Mouse (Mus musculus): ENCODE results near the gene Flt4.

DNA sequence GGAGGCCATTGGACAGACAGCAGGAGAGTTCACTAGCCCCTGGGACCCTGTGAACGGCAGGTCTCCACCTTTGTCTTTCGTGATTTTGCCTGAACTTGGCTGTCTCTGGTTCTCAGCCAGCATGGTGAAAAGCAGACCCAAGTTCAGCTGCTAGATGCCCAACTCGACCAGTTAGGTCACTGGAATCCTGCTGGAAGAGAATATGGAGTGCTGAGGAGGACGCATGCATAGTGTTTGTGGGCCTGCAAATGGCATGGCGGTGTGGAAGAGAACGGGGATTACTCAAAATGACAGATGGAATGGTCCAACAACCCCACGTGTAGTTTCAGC, 50.4 kb downstream of the Flt4 start:
- TF ChIP-seq POLR2A (IDR thresholded peaks at IDR 0.05; ENCODE audit: low read depth, low read length) (no peak), CTCF (IDR thresholded peaks at IDR 0.05; ENCODE audit: extremely low read depth, insufficient read length, insufficient replicate concordance, low read depth, low read length) (no peak)

Data from small intestine, adult 2 months (tissue).